Mouse (Mus musculus) neural tube, embryonic 14.5 days (tissue): ENCODE measurements around the gene Zfp936. TPM values are rescaled to one million over a fixed set of nuclear protein-coding genes. Genes with fewer than 3 reads are reported as not detected.

Experiments used
- microRNA-seq: library from miRNA; unstranded; fragments of <30 nt; microRNA quantifications from one replicate; pipeline ENCODE4, GENCODE M21; 2016
- polyA plus RNA-seq: library from polyadenylated mRNA; unstranded; fragments of >200 nt; fragmentation: Nextera tagmentation; extraction: Ambion mirVana; gene quantifications from 2 replicates; pipeline ENCODE4 v1.2.1, GENCODE M21; 2014

Zfp936 gene
- polyA plus RNA-seq, 1 experiment from 2014 or later, result not detected

Small RNA genes lying within 50 kb of the gene (microRNA-seq; reads per million reads assigned to microRNA genes)
- not detected for gene Gm22707

Other genes with a start within 250 kb of the Zfp936 start
- gene Gm2381, start 247.0 kb upstream of the Zfp936 start, polyA plus RNA-seq, result not detected in 2 replicates
- gene Vmn2r63, start 180.4 kb upstream of the Zfp936 start, polyA plus RNA-seq, result not detected in 2 replicates
- not detected in 2 replicates for gene Gm9268, start 95.5 kb upstream of the Zfp936 start, polyA plus RNA-seq
- gene Zfp715, start 199.1 kb downstream of the Zfp936 start, polyA plus RNA-seq, result 24.6 and 25.4 TPM in 2 replicates
- 0.12 and 0.28 TPM in 2 replicates for gene Siglecf, start 237.1 kb downstream of the Zfp936 start, polyA plus RNA-seq